Mouse (Mus musculus) frontal cortex, postnatal 36 days (tissue): ENCODE results near the gene Mical2.

Source experiments
- DNase-seq, 2 experiments: peaks; one replicate each; pipeline ENCODE4 v3.0.0; 2022; ENCODE audit warnings: low spot score in 2 of 2

Mical2 gene

DNA sequence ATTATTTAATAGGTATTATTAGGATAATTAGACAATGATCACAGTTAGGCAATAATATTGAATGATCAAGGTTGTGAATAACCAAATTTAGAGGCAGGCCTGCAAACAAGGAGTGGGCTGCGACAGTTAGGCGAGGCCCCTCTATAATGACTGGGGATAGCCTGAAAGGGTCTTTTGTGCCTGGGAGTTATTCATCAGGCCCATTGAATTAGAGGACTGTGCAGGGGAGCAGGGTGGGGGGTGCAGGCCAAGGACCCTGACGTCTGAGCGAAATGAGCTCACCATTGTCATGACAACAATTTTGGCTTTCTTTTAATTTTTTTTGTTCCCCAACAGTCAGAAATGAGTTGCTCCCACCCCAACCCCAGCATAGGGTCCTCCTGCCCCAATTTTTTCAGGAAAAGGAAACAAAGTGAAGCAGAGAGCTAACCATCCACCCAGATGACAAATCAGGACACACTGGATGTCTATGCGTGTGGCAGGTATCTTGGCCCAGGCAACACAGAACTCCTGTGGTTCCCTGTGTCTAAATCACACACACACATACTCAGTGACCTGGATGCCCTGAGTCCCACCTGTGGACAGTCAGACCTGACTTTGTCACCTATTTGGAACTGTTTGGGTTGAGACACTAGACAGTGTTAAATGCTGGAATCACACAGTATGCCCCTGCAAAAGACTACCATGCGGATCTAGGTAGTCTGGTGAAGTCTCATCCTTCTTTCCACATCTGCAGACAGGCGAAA lies 173.9 kb downstream of the Mical2 start:
- no peak for DNase-seq

DNA sequence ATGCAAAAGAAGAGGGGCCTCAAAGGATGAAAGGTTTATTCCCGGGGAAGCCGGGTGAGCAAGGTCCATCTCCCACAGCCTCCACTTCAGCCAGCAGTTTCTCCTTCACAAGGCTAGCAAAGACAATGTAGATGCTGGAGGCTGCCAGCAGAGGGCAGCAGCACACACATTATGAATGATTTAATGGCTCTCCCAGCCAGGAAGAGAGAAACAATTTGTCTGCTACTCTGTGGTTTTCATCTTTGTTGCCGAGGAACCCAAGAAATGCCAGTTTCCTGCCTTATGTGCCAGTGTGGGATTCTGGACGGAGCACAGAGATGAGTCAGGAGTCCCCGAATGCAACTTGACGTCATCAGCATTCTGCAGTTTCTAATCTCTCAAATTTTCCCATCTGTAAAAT lies 174.5 kb downstream of the Mical2 start:
- peak; percentile 55 to 76 for DNase-seq

DNA sequence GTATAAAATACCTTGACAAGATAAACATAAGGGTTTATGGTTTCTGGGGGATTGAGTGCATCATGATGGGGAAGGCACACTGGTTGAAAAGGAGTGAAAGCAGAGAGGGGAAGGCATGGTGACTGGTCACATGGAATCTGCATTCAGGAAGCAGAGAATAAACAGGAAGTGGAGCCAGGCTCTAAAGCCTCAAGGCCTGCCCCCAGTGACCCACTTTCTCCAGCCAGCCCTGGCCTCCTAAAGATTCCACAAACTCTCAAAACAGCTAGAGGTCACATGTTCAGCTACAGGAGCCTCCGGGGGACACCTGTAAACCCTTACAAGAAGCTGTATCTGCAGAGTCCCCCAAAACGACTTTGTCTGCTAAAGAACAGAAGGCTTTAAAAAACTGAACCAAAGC lies 179.4 kb downstream of the Mical2 start:
- no peak for DNase-seq

DNA sequence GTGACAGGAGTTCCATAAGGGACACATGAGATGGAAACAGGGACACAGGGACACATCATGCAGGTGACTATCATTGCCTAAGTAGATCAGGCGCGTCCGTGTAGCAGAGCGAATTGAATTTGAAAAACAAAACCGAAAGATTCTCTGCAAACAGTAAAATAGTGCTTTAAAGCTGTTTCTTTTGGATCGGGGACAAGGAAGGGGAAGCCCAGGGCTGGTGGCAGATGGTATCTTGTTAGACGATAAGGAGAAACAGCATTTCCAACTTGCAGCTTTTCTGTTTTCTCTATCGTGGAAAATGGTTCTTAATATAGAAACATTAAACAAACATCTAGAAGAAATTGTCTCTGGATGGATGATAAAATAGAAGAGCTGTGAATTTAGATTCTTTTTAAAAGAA lies 179.9 kb downstream of the Mical2 start:
- no peak for DNase-seq

DNA sequence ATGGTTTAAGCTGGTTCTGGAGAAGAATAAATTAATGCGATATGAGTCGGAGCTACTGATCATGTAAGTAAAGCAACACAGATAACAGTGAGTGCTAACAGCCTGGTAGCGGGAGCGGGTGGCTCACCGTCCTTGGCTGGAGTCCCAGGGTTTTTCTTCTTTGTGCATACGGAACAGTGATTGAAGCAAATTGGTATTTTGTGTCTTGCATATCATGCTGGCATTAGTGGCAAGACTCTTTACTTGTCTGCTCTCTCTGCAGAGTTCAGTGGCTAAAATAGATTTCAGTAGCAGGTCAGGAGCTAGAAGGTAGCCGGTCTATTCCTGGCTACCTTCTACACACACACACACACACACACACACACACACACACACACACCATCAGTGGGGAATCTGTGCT lies 181.9 kb downstream of the Mical2 start:
- DNase-seq: peak in 1 of 2 experiments; percentile 30

DNA sequence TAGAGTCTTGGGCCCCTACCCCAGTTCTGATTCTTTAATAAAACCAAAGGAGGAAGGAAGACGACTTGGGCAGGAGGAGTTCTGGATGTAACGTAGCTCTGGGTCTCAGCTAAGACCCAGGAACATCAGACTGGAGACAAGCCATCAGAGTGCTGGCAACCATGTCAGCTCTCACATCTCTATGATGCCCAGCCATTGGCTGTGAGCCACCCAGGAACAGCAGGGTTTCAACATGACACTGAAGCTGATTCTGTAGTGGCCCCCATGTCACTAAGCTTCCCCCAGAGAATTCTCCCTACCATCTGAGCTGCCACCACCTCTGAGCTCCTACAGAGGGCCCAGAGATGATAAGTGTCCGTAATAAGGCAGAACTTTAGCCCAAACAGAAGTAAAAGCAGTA lies 184.3 kb downstream of the Mical2 start:
- DNase-seq: no peak

DNA sequence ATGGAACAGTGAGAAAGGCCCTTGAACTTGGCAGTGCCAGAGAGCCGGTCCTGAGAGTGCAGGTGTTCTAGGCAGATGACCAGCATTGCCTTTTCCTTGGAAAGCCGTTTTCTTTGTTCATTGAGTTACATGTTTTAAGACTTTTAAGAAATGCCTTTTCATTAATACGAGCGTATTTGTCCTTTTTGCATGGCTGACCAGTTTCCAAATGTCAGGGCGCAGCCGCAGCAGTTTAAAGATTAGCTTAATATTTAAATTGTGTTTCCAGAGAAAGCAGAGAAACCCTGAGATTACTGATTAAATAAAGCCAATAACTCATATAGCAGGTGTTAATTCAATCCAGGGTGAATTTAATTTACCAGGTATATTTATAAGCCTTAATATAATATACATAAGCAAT lies 187.6 kb downstream of the Mical2 start:
- no peak for DNase-seq

DNA sequence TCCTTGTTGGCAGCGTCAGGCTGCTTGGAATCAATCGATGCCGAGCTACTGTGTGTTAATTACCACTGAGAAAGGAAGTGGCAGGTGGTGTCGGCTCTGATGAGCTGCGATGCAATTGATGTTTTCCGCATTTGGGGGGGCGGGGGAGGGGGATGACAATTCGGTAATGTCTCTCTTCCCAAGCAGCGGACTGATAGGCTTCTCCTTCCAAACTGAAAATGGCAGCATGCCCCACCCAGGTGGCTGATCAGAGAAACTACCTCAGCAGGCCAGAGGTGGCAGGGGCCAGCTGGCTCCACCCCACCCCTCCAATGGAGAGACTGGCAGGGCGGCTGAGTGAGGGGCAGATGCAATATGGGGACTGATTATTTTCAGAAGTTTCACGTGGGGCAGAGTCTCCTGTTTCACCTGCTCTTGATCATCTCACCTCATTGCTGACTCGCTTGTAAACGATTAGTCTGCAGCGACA lies 190.4 kb downstream of the Mical2 start:
- DNase-seq: no peak

DNA sequence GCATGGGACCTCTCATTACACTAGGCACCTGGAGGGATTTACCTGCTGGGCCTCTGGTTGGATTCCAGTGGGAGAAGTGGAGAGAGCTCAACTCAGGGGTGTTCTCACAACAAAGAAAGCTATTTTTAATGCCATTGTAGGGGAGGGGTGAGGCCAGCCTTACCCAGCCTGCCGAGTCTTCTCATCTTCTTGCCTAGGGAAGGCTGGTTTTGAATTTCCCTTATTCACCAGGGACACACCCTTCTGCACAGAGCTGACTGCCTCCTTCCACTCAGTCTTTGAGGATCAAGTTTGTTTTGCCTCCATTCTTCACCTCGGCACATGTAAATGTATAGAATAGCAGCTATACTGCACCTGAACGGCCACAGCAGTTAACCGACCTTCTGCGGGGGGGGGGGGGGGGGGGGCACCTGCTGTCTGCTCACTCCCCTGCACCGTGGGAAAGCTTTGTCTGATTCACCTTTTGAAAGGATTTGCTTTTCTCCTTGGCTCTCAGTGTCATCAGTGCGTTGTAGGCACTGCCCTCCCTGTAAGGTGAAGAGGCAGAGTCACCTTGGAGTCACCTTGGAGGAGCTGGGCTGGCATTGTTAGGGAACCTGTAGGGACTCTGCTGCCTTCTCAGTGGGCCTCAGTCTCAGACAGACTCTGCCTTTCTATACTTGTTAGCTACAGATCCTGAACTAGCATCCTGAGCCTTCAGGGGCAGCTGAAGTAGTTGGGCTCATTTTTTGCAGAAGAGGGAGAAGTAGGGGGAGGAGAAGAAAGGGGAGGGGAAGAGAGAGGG lies 191.3 kb downstream of the Mical2 start:
- DNase-seq: no peak

DNA sequence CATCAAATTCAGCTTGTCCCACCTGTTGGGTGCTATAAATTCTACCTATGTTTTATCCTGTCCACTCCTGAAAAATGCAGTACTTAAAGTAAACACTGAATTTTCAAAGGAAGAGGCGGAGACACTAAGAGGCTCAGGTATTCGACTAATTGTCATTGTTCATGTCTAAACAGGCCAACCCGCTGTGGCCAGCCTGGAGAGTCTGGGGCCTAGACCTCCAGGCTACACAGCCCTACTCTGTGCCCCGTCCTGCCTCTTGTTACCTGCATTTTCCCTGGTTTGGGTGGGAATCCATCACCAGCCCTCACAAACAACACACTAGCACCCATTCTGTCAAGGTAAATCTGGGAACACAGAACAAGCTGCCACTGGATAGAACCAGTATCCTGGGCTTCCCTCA lies 191.9 kb downstream of the Mical2 start:
- DNase-seq: no peak

DNA sequence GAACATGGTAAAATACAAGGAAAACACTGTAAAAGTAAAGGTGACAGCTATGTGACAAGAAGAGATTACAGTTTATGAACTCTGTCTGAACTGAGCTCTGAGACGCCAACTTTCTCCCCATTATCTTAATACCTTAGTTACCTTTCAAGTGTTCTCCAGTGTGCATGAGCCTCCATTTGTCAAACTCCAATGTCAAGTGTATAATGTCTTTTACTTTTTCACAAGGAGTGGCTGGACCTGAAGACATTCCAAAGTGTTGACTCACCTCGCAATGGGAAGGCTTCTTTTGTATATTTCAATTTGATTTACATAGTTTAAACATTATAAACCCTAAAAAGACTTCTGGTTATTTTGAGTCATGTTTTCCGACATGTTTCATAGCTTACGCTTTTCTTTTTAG lies 197.8 kb downstream of the Mical2 start:
- DNase-seq: no peak

DNA sequence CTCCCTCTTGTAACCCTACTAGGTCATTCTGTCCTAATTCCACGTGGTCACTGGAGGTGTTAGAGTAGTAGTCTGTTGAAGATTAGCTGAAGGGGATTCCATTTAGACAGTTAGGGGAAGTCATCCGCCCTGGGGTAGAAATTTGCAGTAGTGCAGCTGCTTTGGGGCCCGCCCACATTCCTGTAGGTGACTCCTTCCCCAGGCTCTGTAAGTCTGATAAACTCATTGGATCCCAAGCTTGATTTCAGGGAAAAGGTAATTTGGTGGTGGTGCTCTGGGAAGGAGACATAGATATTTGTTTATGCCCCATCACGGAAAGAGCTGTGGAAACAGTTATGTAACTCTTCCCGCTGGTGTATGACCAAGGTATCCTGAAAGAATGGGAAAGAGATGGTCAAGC lies 201.2 kb downstream of the Mical2 start:
- DNase-seq: no peak

DNA sequence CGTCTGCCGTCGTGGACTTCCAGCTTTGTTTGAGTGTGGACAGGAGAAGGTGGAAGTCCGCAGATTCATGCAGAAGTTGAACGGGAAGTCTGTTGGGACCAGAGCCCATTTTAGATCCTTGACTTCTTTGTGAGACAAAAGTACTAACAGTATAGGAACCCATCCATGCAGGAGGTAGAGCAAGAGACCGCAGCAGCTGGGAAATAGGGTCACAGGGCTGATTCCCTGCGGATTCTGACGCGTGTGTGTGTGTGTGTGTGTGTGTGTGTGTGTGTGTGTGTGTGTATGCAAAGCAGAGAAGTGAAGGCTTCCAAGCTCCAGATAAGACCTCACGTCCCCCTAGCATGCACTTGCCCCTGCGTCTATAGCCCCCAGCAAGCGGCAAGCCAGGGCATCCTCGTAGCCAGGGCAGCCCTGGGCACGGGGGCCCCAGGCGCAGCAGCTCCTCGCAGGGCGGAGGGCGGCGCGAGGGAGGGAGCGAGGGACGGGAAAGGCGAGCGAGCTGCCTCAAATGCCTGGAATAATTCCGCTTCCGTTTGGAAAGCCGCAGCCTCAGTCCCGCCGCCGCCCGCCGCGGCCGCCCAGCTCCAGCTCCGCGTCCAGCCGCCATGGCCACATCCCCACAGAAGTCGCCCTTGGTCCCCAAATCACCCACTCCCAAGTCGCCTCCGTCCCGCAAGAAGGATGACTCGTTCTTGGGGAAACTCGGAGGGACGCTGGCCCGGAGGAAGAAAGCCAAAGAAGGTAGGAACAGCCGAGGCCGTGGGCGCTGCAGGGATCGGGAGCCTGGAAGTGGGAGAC lies 201.9 kb downstream of the Mical2 start, which contains the start of gene Parva:
Gene Parva (plus strand): TSS at position 149 of the 801 bp plus-strand sequence.
- DNase-seq: peak; percentile 58 to 59

DNA sequence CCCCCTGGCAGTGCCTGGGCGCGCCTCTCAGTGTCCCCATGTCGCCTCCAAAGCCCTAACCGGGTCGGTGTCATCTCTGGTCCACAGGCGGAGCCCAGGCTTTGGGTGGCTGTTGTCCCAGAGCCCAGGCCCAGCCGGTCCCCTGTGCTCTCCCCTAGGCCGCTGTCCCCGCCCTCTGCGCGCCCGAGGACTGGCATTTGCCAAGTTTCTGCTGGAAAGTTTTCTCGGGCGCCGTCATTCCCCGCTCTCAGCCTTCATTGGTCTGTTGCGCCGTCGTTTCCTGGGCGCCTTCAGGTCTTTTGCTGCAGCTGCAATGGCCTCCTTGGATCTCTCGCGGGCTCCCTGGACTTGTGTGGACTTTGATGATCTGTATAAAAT lies 202.5 kb downstream of the Mical2 start:
- DNase-seq: peak; percentile 68 to 76

DNA sequence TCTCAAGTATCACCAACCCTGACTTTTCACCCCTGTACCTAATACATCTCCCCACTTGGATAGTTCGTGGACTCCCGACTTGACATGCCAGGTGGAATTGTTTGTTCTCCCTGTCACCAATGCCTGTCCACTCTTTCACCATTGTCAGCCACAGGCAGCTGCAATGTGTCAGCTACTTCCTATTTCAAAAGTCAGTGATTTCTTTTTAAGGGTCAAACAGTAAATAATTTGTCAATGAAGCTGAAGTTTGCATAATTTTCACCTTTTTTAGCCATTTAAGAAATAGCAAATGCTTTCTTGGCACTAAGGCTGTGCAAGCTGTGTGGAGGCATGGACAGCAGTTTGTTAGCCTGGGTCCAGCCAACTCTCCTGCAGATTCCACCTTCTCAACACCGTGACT lies 214.2 kb downstream of the Mical2 start:
- DNase-seq: no peak

DNA sequence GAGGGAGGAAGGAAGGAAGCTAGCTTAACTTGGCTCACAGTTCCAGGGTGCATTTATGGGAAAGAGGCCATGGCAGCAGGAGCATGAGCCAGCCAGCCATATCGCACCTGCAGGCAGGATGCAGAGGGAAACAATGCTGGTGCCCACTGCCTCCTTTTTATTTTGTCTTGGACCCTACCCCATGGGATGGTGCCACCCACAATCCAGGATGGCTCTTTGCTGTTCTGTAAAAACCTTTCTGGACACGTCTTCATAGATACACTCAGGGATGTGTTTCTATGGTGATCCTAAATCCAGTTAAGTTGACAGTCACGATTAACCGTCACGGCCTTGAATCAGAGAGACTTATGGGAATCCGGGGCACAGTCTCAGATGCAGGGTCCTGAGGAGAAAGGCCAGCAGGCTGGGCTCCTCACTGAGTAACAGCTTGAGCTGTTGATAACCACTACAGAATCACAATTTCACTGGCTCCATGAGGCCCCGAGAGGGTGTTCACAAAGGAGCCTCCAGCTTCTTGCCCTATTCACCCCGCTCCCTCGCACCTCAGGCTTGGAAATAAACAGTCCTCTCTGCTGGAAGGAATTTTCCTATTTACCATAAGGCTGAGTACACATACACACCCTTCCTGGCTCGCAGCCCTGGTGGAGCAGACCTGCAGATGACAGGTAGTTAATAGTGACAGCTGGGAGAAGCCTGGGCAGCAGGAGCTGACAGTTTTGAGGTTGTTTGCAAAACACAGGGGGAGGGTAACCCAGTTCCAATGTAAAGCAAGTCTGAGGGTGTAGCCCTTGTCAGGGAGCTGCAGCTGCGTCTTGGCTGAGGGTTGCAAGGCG lies 218.7 kb downstream of the Mical2 start:
- DNase-seq: no peak

DNA sequence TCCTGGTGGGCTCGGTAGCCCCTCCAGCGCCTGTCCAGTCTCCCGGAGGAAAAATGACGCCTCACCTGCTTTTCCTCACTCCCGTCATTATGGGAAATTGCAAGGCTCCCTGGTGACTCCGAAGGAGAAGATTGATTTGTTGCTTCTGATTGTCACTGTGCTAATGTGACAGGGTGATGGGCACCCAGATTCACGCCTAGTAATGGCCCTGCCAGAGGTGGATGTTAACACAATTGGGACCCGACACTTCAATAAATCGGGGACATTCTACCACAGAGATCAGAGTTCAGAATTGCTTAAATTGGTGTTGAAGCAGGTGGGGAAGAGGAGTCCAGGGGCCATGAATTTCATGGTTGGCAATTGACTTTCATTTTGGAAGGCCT lies 219.3 kb downstream of the Mical2 start:
- no peak for DNase-seq

DNA sequence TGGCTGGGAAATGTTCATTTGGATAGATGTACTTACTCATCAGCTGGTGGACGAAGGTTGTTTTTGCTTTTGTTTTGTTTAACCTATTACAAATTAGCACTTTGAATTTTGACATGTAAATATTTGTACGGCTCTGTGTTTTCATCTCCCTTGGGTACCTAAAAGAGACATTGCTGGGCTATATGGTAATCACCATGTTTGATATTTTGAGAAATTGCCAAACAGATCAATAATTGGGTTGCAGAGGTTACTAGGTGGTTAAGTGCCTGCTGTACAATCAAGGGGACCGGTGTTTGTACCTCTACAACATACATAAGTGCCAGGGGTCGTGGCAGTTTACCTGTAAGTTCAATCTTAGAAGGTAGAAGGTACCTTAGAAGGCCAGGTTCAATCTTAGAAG lies 220.8 kb downstream of the Mical2 start:
- no peak for DNase-seq

DNA sequence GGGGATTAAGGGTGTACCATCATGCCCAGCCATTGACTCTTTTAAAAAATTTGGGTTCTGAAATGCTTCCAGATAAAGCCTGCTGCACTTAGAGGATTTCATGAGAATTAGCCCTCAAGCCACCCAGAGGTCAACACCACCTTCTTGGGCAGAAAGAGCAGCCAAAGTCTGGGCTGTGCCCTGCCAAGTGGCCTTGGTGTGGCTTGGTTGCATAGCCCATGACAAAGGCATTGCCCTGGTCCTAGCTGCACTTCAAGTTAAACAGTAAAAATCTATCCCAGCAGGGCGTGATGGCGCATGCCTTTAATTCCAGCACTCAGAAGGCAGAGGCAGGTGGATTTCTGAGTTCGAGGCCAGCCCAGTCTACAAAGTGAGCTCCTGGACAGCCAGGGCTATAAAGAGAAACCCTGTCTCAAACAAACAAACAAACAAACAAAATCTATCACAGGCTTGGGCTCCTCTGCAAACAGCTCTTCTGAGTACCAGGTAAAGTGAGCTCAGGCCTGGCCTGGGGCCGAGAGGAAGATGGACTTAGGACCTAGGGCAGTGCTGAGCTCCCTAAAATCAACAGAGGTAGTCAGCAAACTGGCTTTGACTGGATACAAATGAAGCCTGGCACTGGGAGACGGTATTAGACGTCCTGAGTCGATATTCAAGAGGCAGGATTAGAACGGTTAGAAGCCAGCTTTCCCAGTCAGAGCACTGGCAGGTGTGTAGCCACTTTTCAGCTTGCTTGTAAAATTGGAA lies 224.5 kb downstream of the Mical2 start:
- DNase-seq: no peak

DNA sequence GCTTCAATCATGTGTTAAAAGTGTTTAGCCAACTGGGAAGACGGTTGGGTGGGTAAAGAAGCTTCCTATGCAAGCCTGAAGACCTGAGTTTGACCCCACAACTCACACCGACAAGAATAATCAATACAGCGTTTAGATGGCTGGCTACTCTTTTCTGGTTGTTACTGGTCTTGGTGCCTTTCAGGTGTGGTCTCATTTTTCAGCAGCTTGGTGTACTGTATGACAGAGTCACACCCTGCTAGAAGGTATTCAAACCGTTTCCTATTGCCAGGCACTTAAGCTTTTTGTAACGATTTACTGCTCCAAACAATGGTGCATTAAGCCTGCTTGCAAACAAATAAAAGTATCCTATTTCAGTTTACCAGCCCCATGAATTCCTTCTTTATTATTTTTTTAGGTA lies 226.8 kb downstream of the Mical2 start:
- DNase-seq: no peak

DNA sequence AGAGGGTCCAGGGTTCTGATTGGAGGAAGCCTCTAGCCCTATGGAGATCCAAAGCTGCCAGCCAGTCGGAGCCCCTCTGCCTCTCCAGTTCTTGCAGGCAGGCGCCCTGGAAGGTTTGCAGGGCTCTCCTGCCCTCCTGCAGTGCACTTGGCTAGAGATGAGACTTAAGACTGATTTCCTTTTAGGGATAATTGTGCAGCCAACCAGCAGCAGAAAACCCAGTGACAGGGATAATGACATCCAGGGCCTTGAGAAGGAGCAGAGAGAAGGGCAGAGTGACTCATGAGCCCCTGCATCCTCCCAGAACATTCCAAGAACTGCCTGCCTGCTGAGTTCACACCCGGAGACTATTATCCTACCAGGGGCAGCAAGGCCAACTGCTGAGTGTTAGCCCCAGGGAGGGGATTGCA lies 228.2 kb downstream of the Mical2 start:
- DNase-seq: no peak
